Mouse (Mus musculus) bone marrow macrophage, adult 2 months (primary cell): ENCODE measurements around the gene Daw1.

Source experiments
- CTCF ChIP-seq: IDR thresholded peaks from 2 replicates; pipeline ENCODE4 v1.5.1; 2012; ENCODE audit warnings: low read depth, mild to moderate bottlenecking, low read length, moderate library complexity
- POLR2A ChIP-seq: IDR thresholded peaks from 2 replicates; pipeline ENCODE4 v1.6.1; 2012; ENCODE audit warnings: mild to moderate bottlenecking, low read depth, low read length, borderline replicate concordance

- TF ChIP-seq CTCF (no peak), POLR2A (no peak)
These were observed 41.9 kb upstream of the Daw1 start for GRCm38 (mm10) chr1:83117661-83118060.
